Mouse (Mus musculus) liver (tissue): Measurements from ENCODE around the gene Lgals8.
"Not testable (repeated sequence)": the region's sequence is repeated elsewhere in the genome, so short reads cannot be mapped to it uniquely, and the experiment has no call there.

Experiments
- DNase-seq: peaks from one replicate; pipeline ENCODE4 v3.0.0-alpha.2; 2020; ENCODE audit warnings: mixed read lengths

Lgals8 gene

DNA sequence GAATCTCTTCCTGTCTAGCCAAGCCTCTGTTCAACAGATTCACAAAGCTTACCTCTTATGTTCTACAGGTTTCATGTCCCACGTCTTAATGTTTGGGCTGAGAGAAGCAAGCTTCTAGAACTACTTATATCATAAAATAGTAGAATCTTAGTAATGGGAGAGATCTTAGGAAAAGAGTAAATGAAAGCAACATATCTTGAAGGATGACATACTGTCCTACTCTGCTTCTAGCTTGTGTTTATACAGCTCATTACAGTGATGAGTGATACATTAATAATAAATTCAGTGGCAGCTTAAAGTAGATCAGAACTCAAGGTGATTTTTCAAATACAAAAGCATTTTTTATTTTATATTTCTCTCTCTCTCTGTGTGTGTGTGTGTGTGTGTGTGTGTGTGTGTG, at the start of gene Lgals8:
Gene Lgals8, minus strand, starts transcription at position 101 of the 400 bp plus-strand sequence.
- no peak for DNase-seq

DNA sequence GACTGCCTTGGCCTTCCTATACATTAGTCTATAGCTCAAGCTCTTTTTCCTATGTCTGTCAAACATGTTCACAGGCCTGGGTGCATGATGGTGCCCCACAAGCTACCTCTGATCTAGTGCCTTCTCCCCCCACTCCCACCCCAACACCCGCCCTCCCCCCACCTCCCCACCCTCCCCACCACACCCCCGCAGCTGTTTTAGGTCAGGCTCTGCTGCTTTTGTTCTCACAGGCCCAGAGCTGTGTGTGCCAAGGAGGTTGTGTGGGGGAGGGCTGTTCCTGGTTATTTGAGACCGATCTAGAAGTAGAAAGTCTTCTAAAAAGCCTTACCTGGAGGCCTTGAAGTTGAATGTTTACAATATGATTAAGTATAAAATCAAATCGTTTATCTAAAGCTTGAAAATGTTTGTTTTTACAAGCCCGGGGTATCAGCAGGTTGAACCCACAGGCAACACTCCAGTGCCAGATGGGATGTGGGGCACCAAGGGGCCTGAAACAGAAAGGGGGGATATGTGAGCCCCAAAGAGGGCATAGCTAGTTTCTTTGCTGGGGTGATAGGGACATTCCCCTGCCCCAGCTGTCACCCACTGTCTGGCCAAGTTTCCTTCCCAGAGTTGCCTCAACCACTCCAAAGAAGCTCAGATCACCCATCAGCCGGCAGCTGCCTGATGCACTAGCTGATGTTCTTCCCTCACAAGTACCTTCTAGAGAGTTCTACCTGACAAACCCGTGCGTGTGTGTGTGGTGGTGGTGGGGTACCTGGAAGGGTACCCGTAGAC, 46.6 kb upstream of the Lgals8 start:
- DNase-seq = no peak

GRCm38 (mm10) chr13:12510032-12510431, 45.3 kb upstream of the Lgals8 start:
- no peak for DNase-seq

DNA sequence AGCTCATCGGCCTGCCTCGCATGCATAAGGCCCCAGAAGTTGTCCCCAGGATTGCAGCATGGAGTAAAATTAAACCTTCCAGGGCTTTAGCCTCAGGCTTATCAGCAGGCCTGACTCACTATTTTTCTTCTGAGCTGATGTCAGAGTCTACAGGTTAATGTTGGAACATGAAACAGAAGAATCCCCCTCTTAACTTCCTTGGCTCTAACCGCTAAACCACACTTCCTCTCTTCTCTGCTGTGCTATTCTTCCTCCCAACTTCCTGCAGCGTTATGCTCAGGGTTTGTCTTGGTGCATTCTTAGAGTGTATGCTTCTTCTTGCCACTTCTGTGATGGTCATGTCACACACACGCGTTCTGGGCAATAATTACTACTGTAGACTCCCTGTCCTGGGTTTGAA, 42.7 kb upstream of the Lgals8 start:
- no peak for DNase-seq

DNA sequence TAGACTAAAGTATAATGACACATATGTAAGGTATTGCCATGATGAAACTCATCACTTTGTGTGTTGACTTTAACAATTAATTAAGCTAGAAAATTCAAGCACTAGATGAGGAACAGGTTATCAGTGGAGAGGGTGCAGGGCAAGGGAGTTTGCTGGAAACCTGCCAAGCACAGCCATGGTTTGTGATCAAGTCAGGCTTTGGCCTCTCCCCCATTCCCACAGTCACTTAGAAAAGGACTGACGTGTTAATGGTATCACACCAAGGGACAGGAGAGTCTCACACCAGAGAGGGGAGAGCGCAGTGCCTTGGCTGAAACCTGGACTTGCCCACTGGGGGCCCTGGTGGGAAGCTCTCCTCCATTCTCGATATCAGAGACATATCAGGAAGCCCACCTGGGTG, 40.6 kb upstream of the Lgals8 start:
- peak; percentile 14 for DNase-seq

DNA sequence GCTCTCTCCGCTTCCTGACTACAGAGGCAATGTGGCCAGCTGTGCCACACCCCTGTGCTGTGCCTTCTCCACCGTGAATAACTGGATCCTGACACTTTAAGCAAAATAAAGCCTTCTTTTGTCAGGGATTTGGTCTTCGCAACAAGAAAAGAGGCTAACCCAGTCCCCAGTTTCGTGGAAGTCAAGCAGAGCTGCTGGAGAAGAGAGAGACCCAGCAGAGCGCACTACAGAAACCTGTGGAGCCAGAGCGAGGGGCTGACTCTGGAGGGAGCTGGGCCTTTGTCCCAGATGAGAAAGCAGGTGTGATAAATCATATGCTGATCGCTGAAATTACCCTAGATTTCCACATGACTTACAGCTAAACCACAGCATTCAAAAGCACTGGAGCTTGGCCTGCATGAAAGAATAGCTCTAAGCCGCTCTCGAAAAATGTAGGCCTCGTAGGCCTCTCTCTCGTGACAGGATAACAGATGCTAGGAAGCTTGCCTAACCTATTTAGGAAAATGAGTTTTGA, 38.6 kb upstream of the Lgals8 start:
- DNase-seq = no peak

DNA sequence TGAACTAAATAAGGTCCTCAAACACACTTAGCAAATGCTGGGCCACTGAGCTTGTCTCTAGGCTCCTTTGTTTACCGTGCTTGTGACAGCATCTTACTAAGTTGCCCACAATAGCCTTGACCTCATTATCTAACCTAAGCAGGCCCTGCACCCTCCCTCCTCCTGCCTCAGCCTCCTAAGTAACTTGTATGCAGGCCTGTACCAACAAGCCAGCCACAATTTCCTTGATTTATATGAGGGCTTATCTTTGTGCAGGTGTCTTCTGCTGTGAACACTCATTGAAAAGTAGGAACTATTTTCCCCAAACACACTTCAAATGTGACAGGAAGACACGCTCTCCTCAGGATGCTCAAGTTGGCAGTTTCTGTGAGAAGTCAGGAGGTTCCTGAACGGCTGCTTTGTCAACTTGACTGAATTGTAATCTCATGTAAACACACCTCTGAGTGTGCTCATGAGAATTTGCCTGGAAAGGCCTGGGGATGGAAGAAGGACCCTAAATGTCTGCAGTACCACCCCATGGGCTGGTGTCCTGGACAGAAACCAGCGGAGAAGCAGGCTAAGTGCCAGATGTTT, 38.0 kb upstream of the Lgals8 start:
- peak; percentile 17 for DNase-seq

GRCm38 (mm10) chr13:12499107-12499506, 34.4 kb upstream of the Lgals8 start:
- no peak for DNase-seq

- no peak for DNase-seq
Observed at GRCm38 (mm10) chr13:12497809-12498208, 33.1 kb upstream of the Lgals8 start.

DNA sequence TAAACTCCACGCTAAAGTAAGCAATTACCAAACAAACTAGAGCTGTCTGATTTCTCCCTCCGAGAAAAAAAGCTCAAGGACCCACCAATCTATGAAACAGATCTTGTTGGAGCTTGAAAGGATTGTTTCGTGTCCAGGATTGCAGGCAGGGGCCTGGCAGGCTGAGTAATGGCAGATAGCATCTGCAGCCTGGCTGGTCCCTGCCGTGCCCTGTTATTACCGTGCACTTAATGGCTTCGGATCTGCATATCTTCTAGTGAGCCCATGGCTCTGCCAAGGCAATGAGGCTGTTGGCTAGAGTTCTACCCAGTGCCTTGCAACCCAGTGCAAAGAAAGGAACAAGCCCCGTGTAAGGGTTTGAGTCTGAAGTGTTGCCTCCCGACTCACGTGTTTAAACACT, 30.0 kb upstream of the Lgals8 start:
- no peak for DNase-seq

GRCm38 (mm10) chr13:12492515-12492914, 27.8 kb upstream of the Lgals8 start:
- DNase-seq = no peak

DNA sequence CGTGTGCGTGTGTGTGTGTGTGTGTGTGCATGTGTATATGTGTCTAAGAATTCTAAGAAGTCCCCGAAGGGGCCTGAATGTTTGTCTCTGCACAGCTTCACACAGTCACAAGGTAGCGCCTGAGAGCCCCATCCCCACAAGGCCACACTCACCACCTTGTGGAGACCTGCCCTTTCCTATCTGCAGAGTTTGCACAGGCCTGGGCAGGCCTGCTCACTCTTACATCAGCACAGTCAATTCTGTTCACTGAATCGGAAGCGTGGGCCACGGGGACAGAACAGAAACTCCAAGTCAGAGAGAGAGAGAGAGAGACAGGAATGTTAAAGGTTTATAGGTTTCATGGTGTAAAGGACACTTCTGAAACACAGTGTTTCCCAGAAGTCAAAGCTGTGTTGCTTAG, 20.9 kb upstream of the Lgals8 start:
- DNase-seq = peak; percentile 11

- no peak for DNase-seq
Observed at GRCm38 (mm10) chr13:12485197-12485596, 20.5 kb upstream of the Lgals8 start.

GRCm38 (mm10) chr13:12479802-12480201, 15.1 kb upstream of the Lgals8 start:
- no peak for DNase-seq

GRCm38 (mm10) chr13:12478301-12478700, 13.6 kb upstream of the Lgals8 start:
- no peak for DNase-seq

DNA sequence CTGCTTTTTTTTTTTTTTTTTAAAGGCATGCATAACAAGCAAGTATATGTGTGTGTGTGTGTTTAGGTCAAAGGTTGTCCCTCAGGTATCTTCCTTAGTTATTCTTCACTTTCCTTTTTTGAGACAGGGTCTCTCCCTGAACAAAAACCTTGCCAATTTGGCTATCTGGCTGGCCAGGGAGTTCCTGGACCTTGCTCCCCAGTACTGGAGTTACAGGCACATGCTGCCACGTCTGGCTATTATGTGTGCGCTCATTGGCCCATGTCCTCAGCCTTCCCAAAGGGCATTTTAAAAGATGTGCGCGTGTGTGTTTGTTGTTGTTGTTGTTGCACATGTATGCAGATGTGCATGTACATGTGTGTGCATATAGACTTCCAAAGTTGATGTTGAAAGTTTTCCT, 12.1 kb upstream of the Lgals8 start:
- DNase-seq = no peak

DNA sequence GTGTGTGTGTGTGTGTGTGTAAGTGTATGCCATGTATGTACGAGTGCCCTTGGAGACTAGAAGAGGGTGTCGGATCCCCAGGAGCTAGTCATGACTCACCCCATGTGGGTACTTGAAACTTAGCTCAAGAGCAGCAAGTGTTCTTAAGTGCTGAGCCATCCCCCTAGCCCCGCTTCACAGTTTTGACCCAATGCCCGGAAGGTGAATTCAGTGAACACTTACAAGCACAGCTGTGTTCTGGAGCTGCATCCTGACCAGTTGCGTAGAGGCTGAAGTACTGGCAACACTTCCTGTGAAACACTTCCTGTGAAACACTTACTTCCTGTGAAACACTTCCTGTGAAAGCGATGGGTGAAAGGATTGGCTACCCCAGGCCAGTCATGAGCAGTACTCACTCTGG, 10.5 kb upstream of the Lgals8 start:
- DNase-seq = no peak

GRCm38 (mm10) chr13:12473724-12474378, 9.1 kb upstream of the Lgals8 start:
- peak; percentile 66 for DNase-seq

DNA sequence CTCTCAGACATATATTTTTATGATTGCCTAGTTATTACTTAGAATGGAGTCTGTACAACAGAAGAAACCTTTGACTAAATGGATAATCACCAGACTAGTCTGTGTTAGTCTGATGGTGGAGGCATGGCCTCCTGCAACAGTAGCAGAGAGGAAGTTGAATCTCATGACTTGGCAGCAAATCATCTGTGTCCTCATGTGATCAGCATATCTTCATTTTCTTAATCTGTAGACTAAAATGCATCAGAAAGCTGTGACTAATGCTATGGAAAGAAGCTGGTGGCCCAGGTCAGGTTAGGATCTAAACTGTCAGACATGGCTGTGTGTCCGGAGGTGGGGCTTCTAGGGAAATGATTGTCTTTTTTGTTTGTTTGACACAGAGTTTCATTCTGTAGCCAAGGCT, 3.7 kb upstream of the Lgals8 start:
- no peak for DNase-seq

- not testable (repeated sequence) for DNase-seq
Observed at GRCm38 (mm10) chr13:12464159-12464558, 585 bp downstream of the Lgals8 start.

DNA sequence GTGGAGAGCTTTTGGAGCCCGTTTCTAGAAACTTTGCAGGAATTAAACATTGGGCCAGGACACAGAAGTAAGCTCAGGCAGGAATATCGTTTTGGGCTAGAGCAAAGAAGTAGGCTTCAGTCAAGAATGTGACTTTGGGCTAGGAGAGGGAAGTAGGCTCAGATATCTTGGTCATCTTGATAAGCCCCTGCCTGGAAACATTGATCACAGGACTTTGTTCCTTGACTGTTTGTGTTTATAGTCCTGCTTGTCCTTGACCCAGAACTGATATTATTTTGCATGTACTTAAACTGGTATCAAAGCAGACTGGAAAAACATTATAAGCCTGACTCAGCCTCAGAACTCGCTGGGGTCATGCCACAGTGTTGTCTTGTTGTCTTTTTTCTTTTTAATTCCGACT, 2.1 kb downstream of the Lgals8 start:
- DNase-seq = no peak

- DNase-seq = no peak
Observed at GRCm38 (mm10) chr13:12461730-12462119, 3.0 kb downstream of the Lgals8 start.

DNA sequence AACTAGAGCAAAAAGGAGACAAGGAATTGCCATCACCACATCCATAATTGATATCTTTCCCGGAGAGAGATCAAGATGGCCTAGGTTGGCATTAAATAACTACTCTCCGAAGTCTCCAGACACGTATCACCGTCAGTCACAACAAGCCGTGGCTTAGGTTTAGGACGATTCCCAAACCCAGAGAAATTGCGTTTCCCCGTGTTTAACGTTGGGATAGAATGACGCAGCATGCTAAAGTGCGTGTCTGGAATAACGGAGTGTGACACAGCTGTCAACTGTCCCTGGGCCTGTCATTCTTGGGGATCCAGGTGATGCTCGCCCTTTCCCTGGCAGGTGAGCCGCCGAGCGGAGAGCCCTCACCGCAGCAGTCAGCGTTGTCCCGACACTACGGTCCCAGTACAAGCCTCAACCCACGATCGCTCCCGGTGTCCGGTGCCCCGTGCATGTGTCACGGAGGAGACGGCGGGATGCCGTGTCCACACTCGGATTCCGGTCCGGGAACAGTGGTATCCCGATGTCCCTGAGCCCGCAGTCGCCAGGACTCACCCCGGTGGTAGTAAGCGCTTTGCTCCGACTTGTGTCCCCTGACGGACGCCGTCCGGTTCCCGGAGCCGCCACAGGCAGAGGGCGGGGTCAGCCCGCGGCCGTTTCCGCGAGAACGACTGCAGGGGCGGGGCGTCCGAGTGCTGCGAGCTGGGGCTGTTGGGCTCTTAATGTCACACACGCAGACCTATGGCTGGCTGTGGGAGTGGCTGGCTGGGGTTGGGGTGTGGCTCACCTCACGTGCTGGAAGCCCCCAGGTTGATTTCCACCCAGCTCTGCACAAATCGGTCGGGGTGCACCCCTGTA, 3.6 kb downstream of the Lgals8 start:
- DNase-seq = peak; percentile 96
